Mouse (Mus musculus): ENCODE measurements around the gene 1700123O20Rik.

Gene 1700123O20Rik

DNA sequence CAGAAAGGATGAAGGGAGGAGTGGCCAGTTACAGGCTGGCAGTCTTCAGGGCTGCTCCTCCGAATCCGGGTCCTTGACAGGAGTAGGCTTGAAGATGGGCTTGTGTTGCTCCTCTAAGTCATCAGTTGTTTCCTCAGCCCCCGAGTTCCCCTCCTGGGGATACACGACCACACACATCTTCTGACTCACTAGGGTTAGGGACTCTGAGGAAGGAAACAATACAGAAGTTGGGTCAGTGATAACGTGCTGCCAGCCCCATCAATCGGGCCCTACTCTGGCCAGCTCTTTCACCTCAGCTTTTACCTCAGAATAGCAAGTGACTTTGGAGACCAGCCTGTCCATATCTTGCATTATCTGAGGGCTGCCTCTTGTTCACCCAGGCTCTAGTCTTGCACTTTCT, 38.0 kb downstream of the 1700123O20Rik start:
- DNase-seq (ENCODE audit: low read depth), result no peak

DNA sequence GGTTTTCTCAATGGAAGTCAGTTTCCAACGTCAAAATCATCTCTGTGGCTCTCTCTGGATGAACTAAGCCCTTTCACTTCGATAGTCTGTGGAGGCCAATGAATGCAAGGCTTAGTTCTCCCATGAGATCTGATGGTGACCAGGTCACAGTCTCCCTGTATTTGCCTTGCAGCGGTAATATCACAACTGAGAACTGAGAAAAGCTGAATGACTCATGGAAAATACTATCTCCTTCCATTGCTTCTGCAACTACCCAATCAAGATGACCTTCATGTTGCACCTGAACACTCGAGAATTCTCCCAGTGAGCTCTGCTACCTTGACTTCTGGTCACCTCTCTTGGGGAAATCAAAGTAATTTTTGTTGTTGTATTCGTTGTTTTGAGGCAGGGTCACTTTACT, 41.5 kb downstream of the 1700123O20Rik start:
- no peak for DNase-seq (ENCODE audit: low read depth)

DNA sequence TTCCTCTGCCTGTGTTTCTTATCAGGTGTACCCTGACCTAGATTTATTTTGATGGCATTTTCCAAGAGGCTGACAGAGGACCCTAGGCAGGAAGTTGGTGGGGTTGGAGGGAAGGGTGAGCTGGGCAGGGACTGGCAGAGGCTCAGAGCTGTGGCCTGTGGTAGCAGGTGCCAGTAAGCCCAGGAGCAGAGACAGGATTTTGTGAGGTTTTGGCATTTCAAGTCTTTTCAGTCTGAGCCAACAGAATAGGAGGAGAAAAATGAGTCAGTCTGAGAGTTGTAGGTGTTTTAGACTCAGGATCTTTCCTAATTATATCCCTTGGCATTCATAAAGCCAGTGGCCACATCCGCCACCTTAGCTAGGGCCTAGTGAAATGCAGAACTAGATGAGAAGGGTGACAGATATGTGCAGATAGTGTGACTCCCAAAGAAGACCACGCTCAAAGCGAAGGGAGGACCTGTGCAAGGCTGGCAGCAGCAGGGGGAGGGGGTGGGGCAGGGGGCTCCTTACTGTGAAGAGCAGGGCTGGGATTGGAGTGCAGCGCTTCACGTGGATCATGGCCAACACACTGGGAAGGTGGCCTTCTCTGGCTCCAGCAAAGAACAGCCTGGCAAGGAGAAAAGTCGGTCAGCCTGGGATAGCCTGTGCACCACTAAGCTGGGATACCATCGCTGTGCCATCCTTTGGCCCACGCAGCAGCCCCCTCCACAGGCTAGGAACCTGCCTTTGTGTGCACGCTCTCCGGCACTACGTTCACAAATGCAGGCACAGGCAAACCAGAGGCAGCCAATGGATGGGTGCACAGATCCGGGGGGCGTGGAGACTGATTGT, 43.0 kb downstream of the 1700123O20Rik start:
- DNase-seq (ENCODE audit: low read depth), result no peak

DNA sequence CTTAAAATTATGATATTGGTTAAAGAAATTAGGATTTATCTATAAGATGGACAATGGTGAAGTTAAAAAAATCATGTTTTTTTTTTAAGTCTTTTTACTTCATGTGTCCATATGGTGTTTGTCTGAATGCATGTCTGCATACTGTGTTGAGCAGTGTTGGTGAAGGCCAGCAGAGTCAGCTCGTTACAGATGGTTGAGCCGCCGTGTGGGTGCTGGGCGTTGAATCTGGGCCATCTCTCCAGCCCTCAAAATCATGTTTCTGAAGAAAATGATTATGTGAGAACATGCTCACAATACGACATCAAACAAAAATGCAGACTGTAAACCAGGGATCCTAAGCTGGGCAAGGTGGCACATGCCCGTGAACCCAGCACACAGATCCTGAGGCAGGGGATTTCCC, 44.3 kb downstream of the 1700123O20Rik start:
- DNase-seq (ENCODE audit: low read depth), result no peak

DNA sequence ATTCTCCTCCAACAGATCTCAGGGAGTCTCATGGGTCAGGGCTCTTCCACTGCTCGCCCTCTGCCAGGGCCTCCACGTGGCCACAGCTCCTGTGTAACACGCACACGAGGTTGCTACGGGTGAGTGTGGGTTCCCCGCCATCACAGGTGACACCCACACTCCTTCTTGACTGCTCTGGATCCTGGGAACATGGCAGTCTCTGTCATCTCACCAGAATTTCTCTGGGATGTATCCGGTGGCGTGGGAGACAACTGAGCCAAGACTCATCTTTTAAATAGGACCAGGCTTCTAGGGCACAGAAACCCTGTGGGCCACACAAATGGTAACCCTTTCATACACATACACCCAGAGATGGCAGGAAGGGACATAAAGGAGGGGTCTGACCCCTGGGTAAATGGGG, 46.2 kb downstream of the 1700123O20Rik start:
- DNase-seq (ENCODE audit: low read depth), result no peak

DNA sequence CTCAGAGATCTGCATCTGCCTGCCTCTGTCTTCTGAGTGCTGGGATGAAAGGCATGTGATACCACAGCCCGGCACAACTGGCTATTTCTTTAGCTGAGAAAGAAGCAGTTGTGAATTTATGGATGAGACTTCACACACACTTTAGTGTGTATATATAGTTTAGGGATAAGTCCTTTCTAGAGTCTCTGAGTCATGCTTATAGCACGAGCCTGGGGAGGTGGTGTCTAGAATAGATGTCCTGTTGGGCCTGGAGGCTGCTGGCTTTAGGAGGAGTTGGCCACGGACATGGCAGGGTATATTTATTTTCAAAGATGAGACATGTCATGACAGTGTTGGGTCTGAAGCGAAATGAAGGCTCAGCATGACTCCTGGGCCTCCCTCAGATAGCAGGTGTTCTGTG, 48.0 kb downstream of the 1700123O20Rik start:
- DNase-seq (ENCODE audit: low read depth), result no peak

DNA sequence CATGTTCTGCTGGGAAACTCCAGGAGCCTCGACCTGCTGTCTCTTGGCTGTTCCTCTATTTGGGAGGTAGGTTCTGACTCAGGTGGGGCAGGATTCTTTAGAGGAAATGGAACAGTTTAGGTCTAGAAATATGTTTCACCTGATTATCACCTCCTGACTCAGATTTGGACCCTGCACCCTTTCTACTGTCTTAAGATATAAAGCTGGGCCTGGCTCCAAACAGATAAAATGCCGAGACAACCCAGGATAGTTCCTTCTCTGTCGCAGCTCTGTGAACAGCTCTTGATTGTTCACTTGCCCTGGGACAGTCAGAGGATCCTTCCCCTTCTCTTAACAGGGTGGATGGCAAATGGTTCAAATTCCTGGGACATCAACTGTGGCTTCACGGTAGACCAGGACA, 49.2 kb downstream of the 1700123O20Rik start:
- DNase-seq (ENCODE audit: low read depth), result no peak

DNA sequence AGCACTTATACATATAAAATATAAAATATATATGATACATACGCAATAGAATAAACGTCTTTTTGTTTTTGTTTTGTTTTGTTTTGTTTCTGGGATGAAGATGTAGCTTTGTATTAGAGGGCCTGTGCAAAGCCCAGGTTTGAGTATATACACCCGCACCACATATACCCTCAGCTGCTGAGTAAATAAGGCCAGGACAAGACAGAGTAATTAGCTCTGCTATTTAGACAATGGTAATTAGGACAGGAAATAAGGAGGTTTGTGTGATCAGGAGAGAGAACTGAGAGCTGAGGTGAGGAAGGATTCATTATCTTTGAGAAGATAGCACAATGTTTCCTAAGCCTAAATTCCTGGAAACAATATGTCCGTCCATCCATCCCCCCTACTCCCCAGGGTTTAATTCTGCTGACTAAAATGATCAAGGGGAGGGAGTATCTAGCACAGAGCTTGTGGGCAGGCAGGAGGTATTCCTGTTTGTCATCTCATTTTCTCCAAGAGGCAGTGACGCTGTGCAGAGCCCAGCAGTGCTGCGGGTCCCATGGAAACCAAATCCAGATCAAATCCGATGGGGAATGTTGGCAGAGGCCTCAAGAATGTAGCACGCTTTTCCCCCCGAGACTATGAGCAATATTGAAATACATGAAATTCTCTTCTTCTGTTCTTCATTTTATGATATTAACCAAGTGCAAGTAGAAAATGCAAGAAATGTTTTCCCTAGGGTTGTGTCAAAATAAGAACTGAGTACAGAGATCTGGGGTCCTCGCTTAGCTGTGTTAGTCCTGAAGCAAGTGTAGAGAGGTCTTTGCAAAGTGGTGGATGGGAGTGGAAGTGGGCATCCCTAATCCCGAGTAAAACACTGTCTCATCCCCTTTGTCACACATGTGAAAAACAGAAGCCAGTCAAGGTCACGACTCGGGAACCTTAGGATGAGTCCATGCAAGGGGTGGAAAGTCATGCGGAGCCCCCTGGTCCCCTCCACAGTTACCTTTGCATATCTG, 50.8 kb downstream of the 1700123O20Rik start:
- DNase-seq (ENCODE audit: low read depth), result no peak

DNA sequence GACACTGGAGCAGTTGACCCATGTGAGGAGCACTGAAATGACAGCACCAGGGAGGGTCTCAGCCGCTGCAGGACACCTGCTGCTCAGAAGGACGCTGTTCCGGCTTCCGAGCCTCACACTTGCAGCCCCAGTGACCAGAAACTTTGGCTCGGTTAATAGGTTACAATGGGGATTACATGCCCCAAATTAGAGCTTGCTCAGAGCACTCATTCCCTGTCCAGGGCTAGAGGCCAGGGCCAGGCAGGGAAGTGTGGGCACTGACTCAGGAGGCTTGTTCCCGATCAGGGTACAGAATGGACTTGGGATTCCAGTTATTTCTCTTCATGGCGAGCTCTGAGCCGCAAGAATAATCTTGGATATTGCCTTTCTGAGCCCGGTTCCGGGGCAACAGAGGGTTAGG, 51.6 kb downstream of the 1700123O20Rik start:
- no peak for DNase-seq (ENCODE audit: low read depth)

Measured in naive thymus-derived CD4-positive, alpha-beta T cell, adult 2 months (primary cell).